Mouse (Mus musculus) heart, adult 2 months (tissue): ENCODE data around the gene Ccnt2. TPM values are rescaled to one million over a fixed set of nuclear protein-coding genes. Genes with fewer than 3 reads are reported as not detected.

Source experiments
- DNase-seq, 2 experiments: peaks; one replicate each; pipeline ENCODE4 v3.0.0; 2021
- H3K27ac ChIP-seq: fragments of 200-600 bp; 2 replicates; pipeline ENCODE4 v1.8.1; 2022
- H3K27me3 ChIP-seq: fragments of 200-500 bp; 2 replicates; pipeline ENCODE4 v1.6.1; 2012; ENCODE audit warnings: mild to moderate bottlenecking, low read length, inconsistent platforms, mixed read lengths; ENCODE audit not compliant: control insufficient read depth, insufficient read depth
- H3K36me3 ChIP-seq: fragments of 200-500 bp; 2 replicates; pipeline ENCODE4 v1.6.1; 2012; ENCODE audit warnings: low read length, inconsistent platforms; ENCODE audit not compliant: control insufficient read depth, insufficient read depth
- H3K4me1 ChIP-seq: fragments of 200-500 bp; 2 replicates; pipeline ENCODE4 v1.6.1; 2011; ENCODE audit warnings: low read length; ENCODE audit not compliant: control insufficient read depth, insufficient read depth
- H3K4me3 ChIP-seq: fragments of 200-600 bp; 2 replicates; pipeline ENCODE4 v1.8.1; 2022
- H3K79me2 ChIP-seq: fragments of 200-500 bp; replicated peaks from 2 replicates; pipeline ENCODE4 v1.6.1; 2012; ENCODE audit warnings: mild to moderate bottlenecking, inconsistent platforms, low read length, moderate library complexity, mixed read lengths; ENCODE audit not compliant: control insufficient read depth, insufficient read depth
- H3K9ac ChIP-seq: fragments of 200-500 bp; 2 replicates; pipeline ENCODE4 v1.6.1; 2012; ENCODE audit warnings: low read depth, mild to moderate bottlenecking, control low read depth, inconsistent platforms, low read length, mixed read lengths
- CTCF ChIP-seq: fragments of 200-600 bp; IDR thresholded peaks from 2 replicates; pipeline ENCODE4 v1.8.1; 2022; ENCODE audit warnings: antibody characterized with exemption, mild to moderate bottlenecking, moderate library complexity
- EP300 ChIP-seq: fragments of 200-500 bp; IDR thresholded peaks from 2 replicates; pipeline ENCODE4 v1.6.1; 2011; ENCODE audit warnings: low read depth, low read length, control low read depth; ENCODE audit not compliant: insufficient read depth
- POLR2A ChIP-seq: fragments of 200-500 bp; IDR thresholded peaks from 2 replicates; pipeline ENCODE4 v1.6.1; 2011; ENCODE audit warnings: mild to moderate bottlenecking, low read depth, low read length, control low read depth; ENCODE audit not compliant: insufficient read depth
- WGBS: fragments of 180-500 bp; shearing (Covaris S2); methylation state at CpG from one replicate; pipeline ENCODE4 v1.1.7; 2018; 5-methylcytosine and 5-hydroxymethylcytosine counted together
- intact Hi-C: fragments of 180-260 bp; cut with DNase I; formaldehyde crosslinking; loops from one replicate; pipeline ENCODE4 v1.15.1; 2025
- polyA plus RNA-seq: library from polyadenylated mRNA; depleted of rRNA; stranded (reverse); fragments of >200 nt; gene quantifications from 2 replicates; pipeline ENCODE4 v1.2.3, GENCODE M21; 2012
- total RNA-seq, 2 experiments: library from RNA; stranded (reverse); gene quantifications; 2 replicates each; pipeline ENCODE4 v1.2.3; 2021

The Ccnt2 gene
- total and polyA plus RNA-seq, 3 experiments: 17.2 to 21.6 (median 20.6) TPM

- peaks cover 5% of the 10 kb centered on the region for H3K79me2 ChIP-seq
- no peaks in the 10 kb centered on the region; the same call in none of the 2 replicates for H3K4me1 ChIP-seq
- no peak overlapping the region for H3K4me3 ChIP-seq
- no peak for DNase-seq
- H3K27me3 ChIP-seq: no peaks in the 10 kb centered on the region
- intact Hi-C loops: no loop called here
- WGBS: 50% methylated on average over 4 of the region's 4 CpGs
- no peak overlapping the region for H3K27ac ChIP-seq
- TF ChIP-seq CTCF (no peak), POLR2A (no peak), EP300 (no peak)
- H3K36me3 ChIP-seq: peaks cover 11% of the 10 kb centered on the region
- no peak overlapping the region for H3K9ac ChIP-seq
Observed at GRCm38 (mm10) chr1:127796341-127796740, 22.4 kb downstream of the Ccnt2 start.

- no peak overlapping the region for H3K27ac ChIP-seq
Observed at GRCm38 (mm10) chr1:127796752-127797151, 22.8 kb downstream of the Ccnt2 start.

DNA sequence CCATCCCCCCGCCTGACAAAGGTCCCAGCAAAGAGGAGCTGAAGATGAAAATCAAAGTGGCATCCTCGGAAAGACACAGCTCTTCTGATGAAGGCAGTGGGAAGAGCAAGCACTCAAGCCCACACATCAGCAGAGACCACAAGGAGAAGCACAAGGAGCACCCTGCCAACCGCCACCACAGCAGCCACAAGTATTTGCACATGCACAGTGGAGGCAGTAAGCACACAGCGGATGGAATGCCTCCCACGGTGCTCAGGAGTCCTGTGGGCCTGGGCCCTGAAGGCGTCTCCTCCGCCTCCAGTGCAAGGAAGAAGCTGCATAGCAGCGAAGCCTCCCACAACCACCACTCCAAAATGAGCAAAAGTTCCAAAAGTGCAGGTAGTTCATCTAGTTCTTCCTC lies 29.0 kb downstream of the Ccnt2 start:
- H3K27ac ChIP-seq: no peak overlapping the region
- H3K4me3 ChIP-seq: no peak overlapping the region
- no peaks in the 10 kb centered on the region for H3K4me1 ChIP-seq
- peaks cover 2% of the 10 kb centered on the region; the same call in 1 of the 2 replicates for H3K36me3 ChIP-seq
- H3K9ac ChIP-seq: no peak overlapping the region
- no peaks in the 10 kb centered on the region for H3K27me3 ChIP-seq
- intact Hi-C loops: no loop called here
- DNase-seq: no peak
- 86% methylated on average over 8 of the region's 8 CpGs for WGBS
- TF ChIP-seq CTCF (no peak), POLR2A (no peak), EP300 (no peak)
- peaks cover 1% of the 10 kb centered on the region; the same call in 1 of the 2 replicates for H3K79me2 ChIP-seq

More at GRCm38 (mm10) chr1:127796752-127797151, 22.8 kb downstream of the Ccnt2 start:
- WGBS: 65% methylated on average over 1 of the region's 1 CpGs
- Histone ChIP-seq H3K4me1 (no peaks in the 10 kb centered on the region; the same call in none of the 2 replicates), H3K4me3 (no peak overlapping the region), H3K36me3 (peaks cover 7% of the 10 kb centered on the region), H3K79me2 (peaks cover 5% of the 10 kb centered on the region), H3K9ac (no peak overlapping the region), H3K27me3 (no peaks in the 10 kb centered on the region)
- intact Hi-C loops: no loop called here
- no peak for DNase-seq
- no peak for TF ChIP-seq CTCF
- no peak for TF ChIP-seq EP300
- no peak for TF ChIP-seq POLR2A

- 97% methylated on average over 7 of the region's 7 CpGs for WGBS
- no peaks in the 10 kb centered on the region; the same call in 1 of the 2 replicates for H3K4me1 ChIP-seq
- no peaks in the 10 kb centered on the region for H3K36me3 ChIP-seq
- no peak for DNase-seq
- intact Hi-C loops: no loop called here
- no peak overlapping the region for H3K27ac ChIP-seq
- H3K9ac ChIP-seq: no peak overlapping the region
- H3K79me2 ChIP-seq: no peaks in the 10 kb centered on the region
- TF ChIP-seq CTCF: no peak
- TF ChIP-seq POLR2A: no peak
- TF ChIP-seq EP300: no peak
- H3K27me3 ChIP-seq: no peaks in the 10 kb centered on the region
- H3K4me3 ChIP-seq: no peak overlapping the region
Observed at GRCm38 (mm10) chr1:127808671-127809070, 34.7 kb downstream of the Ccnt2 start.

- Histone ChIP-seq H3K27ac (no peak overlapping the region), H3K27me3 (no peaks in the 10 kb centered on the region), H3K4me3 (no peak overlapping the region), H3K36me3 (no peaks in the 10 kb centered on the region), H3K4me1 (no peaks in the 10 kb centered on the region; the same call in 1 of the 2 replicates), H3K9ac (no peak overlapping the region), H3K79me2 (no peaks in the 10 kb centered on the region)
- intact Hi-C loops: no loop called here
- TF ChIP-seq CTCF: no peak
- no peak for TF ChIP-seq POLR2A
- TF ChIP-seq EP300: no peak
- 51% methylated on average over 7 of the region's 7 CpGs for WGBS
- DNase-seq: no peak
Observed at GRCm38 (mm10) chr1:127812929-127813328, 39.0 kb downstream of the Ccnt2 start.

DNA sequence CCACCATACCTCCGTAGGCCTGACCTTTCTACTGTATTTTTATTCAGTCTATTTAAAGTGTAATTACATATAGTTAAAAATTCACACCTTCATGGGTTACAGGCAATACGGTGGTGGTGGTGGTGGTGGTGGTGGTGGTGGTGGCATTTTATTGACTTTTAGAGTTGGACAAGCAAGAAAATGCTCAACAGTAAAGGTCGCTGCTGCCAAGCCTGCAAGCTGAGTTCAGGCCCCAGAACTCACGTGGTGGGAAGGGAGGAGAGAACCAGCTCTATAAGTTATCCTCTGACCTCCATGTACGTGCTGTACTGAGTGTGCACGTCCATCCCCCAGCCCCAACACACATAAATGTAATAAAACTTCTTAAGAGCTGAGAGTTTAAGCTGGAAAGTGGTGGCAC lies 42.4 kb downstream of the Ccnt2 start:
- no peak overlapping the region for H3K9ac ChIP-seq
- no peak for DNase-seq
- H3K4me3 ChIP-seq: no peak overlapping the region
- no peaks in the 10 kb centered on the region for H3K36me3 ChIP-seq
- no peak overlapping the region for H3K27ac ChIP-seq
- H3K4me1 ChIP-seq: no peaks in the 10 kb centered on the region; the same call in 1 of the 2 replicates
- H3K27me3 ChIP-seq: no peaks in the 10 kb centered on the region
- no peak for TF ChIP-seq CTCF
- TF ChIP-seq POLR2A: no peak
- TF ChIP-seq EP300: no peak
- no peaks in the 10 kb centered on the region for H3K79me2 ChIP-seq
- WGBS: 75% methylated on average over 6 of the region's 6 CpGs
- intact Hi-C loops: no loop called here
